Mouse (Mus musculus): ENCODE results near the gene Vcpkmt. TPM values are rescaled to one million over a fixed set of nuclear protein-coding genes. Genes with fewer than 3 reads are reported as not detected.

The Vcpkmt gene
- polyA plus RNA-seq, 1 experiment from 2014 or later = 9.1 TPM

DNA sequence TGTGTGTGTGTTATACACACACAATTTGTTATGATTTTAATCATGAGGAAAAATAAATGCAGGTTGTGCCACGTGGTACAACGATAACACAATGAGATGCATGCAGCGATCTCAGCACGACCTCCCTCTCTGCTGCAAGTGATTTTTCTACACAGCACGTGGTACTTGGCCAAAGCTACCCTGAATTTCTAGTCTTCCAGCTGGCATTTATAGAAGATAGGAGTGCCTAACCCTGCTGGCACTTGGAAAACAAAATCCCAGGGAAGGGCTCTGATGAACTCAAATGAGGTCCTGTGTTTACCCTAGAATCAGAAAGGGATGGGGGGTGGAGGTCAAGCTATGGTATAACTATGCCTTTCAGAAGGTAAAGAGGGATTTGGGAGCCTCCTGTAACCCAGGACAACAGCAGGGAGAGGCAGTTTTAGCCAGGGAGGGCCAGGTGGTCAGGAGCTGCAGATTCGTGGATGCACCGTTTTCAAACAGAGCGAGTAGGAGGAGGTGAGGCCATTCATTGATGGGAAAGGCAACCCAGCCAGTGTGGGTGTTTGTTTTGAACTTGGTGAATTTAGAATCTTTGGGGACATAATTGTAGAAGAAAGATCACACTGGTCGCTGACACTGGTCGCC, 46.1 kb downstream of the Vcpkmt start:
- Histone ChIP-seq H3K9ac (replicated peaks) (peak overlapping the region; percentile 61; the same call in 1 of the 2 replicates), H3K4me2 (ENCODE audit: low read depth, low read length) (peak overlapping the region; percentile 71), H3K4me1 (ENCODE audit: insufficient read depth) (peaks cover 48% of the 10 kb centered on the region), H3K36me3 (replicated peaks; ENCODE audit: insufficient read depth, low read length) (no peaks in the 10 kb centered on the region), H3K9me3 (ENCODE audit: low read length) (no peaks in the 10 kb centered on the region), H3K4me3 (ENCODE audit: low read depth, low read length) (peak overlapping the region; percentile 24; the same call in 1 of the 2 replicates), H3K27me3 (ENCODE audit: insufficient read depth, low read length) (no peaks in the 10 kb centered on the region), H3K27ac (ENCODE audit: low read depth) (peak overlapping the region; percentile 95)
- no peak for DNase-seq
- WGBS (ENCODE audit: insufficient replicate concordance) = 63% methylated on average over 10 of the region's 10 CpGs
- TF ChIP-seq CTCF (IDR thresholded peaks at IDR 0.05; ENCODE audit: low read depth) (no peak), EP300 (IDR thresholded peaks at IDR 0.05; ENCODE audit: low read depth) (no peak)
- ATAC-seq = no peak

DNA sequence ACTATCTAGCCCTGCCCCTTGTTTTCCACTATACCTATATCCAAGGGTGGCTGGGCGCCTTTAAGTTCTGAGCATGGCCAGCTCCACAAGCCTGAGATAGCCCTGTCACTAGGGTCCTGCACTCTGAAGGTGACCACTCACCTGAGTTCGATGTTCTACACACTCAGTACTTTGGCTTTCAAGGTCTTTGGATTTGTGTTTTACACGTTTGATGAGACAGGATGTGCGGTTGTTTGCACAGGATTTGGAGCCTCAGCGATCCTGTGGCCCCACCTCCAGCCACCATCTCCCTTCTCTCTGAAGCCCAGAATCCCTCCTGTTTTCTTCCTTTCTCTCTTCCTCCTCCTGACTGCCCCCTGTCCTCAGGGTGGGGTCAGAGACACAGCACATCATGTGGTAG, 49.6 kb downstream of the Vcpkmt start:
- TF ChIP-seq EP300 (IDR thresholded peaks at IDR 0.05; ENCODE audit: low read depth) = no peak
- TF ChIP-seq CTCF (IDR thresholded peaks at IDR 0.05; ENCODE audit: low read depth) = no peak
- H3K36me3 ChIP-seq (replicated peaks; ENCODE audit: insufficient read depth, low read length) = no peaks in the 10 kb centered on the region
- no peak overlapping the region for H3K4me3 ChIP-seq (ENCODE audit: low read depth, low read length)
- H3K27me3 ChIP-seq (ENCODE audit: insufficient read depth, low read length) = no peaks in the 10 kb centered on the region
- no peak for DNase-seq
- no peak overlapping the region for H3K27ac ChIP-seq (ENCODE audit: low read depth)
- peaks cover 29% of the 10 kb centered on the region for H3K4me1 ChIP-seq (ENCODE audit: insufficient read depth)
- no peaks in the 10 kb centered on the region for H3K9me3 ChIP-seq (ENCODE audit: low read length)
- H3K4me2 ChIP-seq (ENCODE audit: low read depth, low read length) = no peak overlapping the region
- WGBS (ENCODE audit: insufficient replicate concordance) = 54% methylated on average over 5 of the region's 5 CpGs
- ATAC-seq = no peak
- H3K9ac ChIP-seq (replicated peaks) = no peak overlapping the region

- H3K4me2 ChIP-seq (ENCODE audit: low read depth, low read length) = no peak overlapping the region
- no peaks in the 10 kb centered on the region for H3K36me3 ChIP-seq (replicated peaks; ENCODE audit: insufficient read depth, low read length)
- no peak overlapping the region for H3K9ac ChIP-seq (replicated peaks)
- no peaks in the 10 kb centered on the region for H3K27me3 ChIP-seq (ENCODE audit: insufficient read depth, low read length)
- peaks cover 22% of the 10 kb centered on the region for H3K4me1 ChIP-seq (ENCODE audit: insufficient read depth)
- H3K9me3 ChIP-seq (ENCODE audit: low read length) = no peaks in the 10 kb centered on the region
- DNase-seq (no peak), ATAC-seq (no peak)
- TF ChIP-seq EP300 (IDR thresholded peaks at IDR 0.05; ENCODE audit: low read depth) (no peak), CTCF (IDR thresholded peaks at IDR 0.05; ENCODE audit: low read depth) (no peak)
- no peak overlapping the region for H3K4me3 ChIP-seq (ENCODE audit: low read depth, low read length)
- 65% methylated on average over 3 of the region's 3 CpGs for WGBS (ENCODE audit: insufficient replicate concordance)
- H3K27ac ChIP-seq (ENCODE audit: low read depth) = no peak overlapping the region
These were observed 50.3 kb downstream of the Vcpkmt start for GRCm38 (mm10) chr12:69532530-69532929.

GRCm38 (mm10) chr12:69532091-69532490, 50.7 kb downstream of the Vcpkmt start:
- H3K27me3 ChIP-seq (ENCODE audit: insufficient read depth, low read length) = no peaks in the 10 kb centered on the region
- H3K4me1 ChIP-seq (ENCODE audit: insufficient read depth) = peaks cover 18% of the 10 kb centered on the region
- H3K4me2 ChIP-seq (ENCODE audit: low read depth, low read length) = no peak overlapping the region
- WGBS (ENCODE audit: insufficient replicate concordance) = 85% methylated on average over 4 of the region's 4 CpGs
- no peak for DNase-seq
- no peak overlapping the region for H3K4me3 ChIP-seq (ENCODE audit: low read depth, low read length)
- no peak overlapping the region for H3K27ac ChIP-seq (ENCODE audit: low read depth)
- TF ChIP-seq EP300 (IDR thresholded peaks at IDR 0.05; ENCODE audit: low read depth) (no peak), CTCF (IDR thresholded peaks at IDR 0.05; ENCODE audit: low read depth) (no peak)
- H3K9me3 ChIP-seq (ENCODE audit: low read length) = no peaks in the 10 kb centered on the region
- no peaks in the 10 kb centered on the region for H3K36me3 ChIP-seq (replicated peaks; ENCODE audit: insufficient read depth, low read length)
- no peak for ATAC-seq
- no peak overlapping the region for H3K9ac ChIP-seq (replicated peaks)

DNA sequence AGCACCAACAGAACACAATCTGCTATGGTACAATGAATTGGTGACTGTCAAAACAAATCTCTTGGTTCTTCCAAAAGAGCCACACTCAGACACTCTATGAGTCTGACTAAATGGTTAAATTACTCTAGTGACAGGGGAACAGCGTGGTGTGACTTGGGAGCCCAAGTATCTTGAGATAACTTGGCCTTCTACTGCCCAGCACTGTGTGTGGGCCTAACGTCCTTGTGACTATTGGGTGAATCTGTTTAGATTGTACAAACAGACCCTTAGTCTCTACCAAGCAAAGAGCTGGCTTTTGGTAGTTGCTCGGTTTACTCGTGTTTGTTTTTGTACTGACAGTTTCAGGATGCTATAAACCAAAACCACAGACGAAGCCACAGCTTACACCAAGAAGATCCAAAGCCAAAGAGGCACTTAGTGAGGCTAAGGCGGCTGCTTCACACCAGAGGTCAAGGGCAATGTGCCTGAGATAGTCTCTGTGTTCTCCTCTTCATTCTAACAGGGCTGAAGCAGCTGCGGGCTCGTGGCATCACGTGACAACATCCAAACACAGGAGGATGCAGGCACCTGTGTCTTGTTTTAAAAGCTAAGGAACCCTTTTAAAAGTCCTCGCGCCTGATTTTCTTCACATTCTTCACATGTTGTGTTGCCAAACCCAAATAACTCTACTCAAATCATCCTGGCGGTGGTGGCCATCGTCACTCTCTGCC, 53.0 kb downstream of the Vcpkmt start:
- DNase-seq = no peak
- WGBS (ENCODE audit: insufficient replicate concordance) = 63% methylated on average over 13 of the region's 13 CpGs

GRCm38 (mm10) chr12:69528275-69529032, 54.4 kb downstream of the Vcpkmt start:
- TF ChIP-seq CTCF (IDR thresholded peaks at IDR 0.05; ENCODE audit: low read depth) = no peak
- TF ChIP-seq EP300 (IDR thresholded peaks at IDR 0.05; ENCODE audit: low read depth) = no peak
- 88% methylated on average over 8 of the region's 8 CpGs for WGBS (ENCODE audit: insufficient replicate concordance)
- Histone ChIP-seq H3K27me3 (ENCODE audit: insufficient read depth, low read length) (no peaks in the 10 kb centered on the region), H3K4me1 (ENCODE audit: insufficient read depth) (peaks cover 22% of the 10 kb centered on the region), H3K27ac (ENCODE audit: low read depth) (no peak overlapping the region), H3K36me3 (replicated peaks; ENCODE audit: insufficient read depth, low read length) (no peaks in the 10 kb centered on the region), H3K9ac (replicated peaks) (no peak overlapping the region), H3K4me3 (ENCODE audit: low read depth, low read length) (no peak overlapping the region), H3K9me3 (ENCODE audit: low read length) (no peaks in the 10 kb centered on the region), H3K4me2 (ENCODE audit: low read depth, low read length) (no peak overlapping the region)
- ATAC-seq (no peak), DNase-seq (no peak)

More for the DNA sequence above, 53.0 kb downstream of the Vcpkmt start:
- Histone ChIP-seq H3K27ac (ENCODE audit: low read depth) (no peak overlapping the region), H3K9me3 (ENCODE audit: low read length) (no peaks in the 10 kb centered on the region), H3K36me3 (replicated peaks; ENCODE audit: insufficient read depth, low read length) (no peaks in the 10 kb centered on the region), H3K9ac (replicated peaks) (no peak overlapping the region), H3K4me1 (ENCODE audit: insufficient read depth) (peaks cover 15% of the 10 kb centered on the region), H3K4me3 (ENCODE audit: low read depth, low read length) (no peak overlapping the region), H3K4me2 (ENCODE audit: low read depth, low read length) (no peak overlapping the region), H3K27me3 (ENCODE audit: insufficient read depth, low read length) (no peaks in the 10 kb centered on the region)
- no peak for ATAC-seq
- TF ChIP-seq CTCF (IDR thresholded peaks at IDR 0.05; ENCODE audit: low read depth) = no peak
- no peak for TF ChIP-seq EP300 (IDR thresholded peaks at IDR 0.05; ENCODE audit: low read depth)

Small RNA genes within 50 kb of the gene (microRNA-seq; reads per million reads assigned to microRNA genes)
- not detected for gene Gm23018

Other genes starting within 250 kb of the Vcpkmt start
- gene Nemf, start 225.9 kb downstream of the Vcpkmt start, polyA plus RNA-seq (2015; fragmentation: Nextera tagmentation; extraction: Ambion mirVana) = 28.3 and 29.7 TPM in 2 replicates
- 33.8 and 44.6 TPM in 2 replicates for gene Arf6, start 210.9 kb downstream of the Vcpkmt start, polyA plus RNA-seq (2015; fragmentation: Nextera tagmentation; extraction: Ambion mirVana)
- 1.00 and 1.3 TPM in 2 replicates for gene Gm9887, start 210.6 kb downstream of the Vcpkmt start, polyA plus RNA-seq (2015; fragmentation: Nextera tagmentation; extraction: Ambion mirVana)
- gene Sos2, start 98.8 kb upstream of the Vcpkmt start, polyA plus RNA-seq (2015; fragmentation: Nextera tagmentation; extraction: Ambion mirVana) = 2.9 and 3.5 TPM in 2 replicates
- gene L2hgdh, start 141.8 kb upstream of the Vcpkmt start, polyA plus RNA-seq (2015; fragmentation: Nextera tagmentation; extraction: Ambion mirVana) = 10.4 and 10.5 TPM in 2 replicates
- 18.3 and 20.3 TPM in 2 replicates for gene Atp5s, start 141.9 kb upstream of the Vcpkmt start, polyA plus RNA-seq (2015; fragmentation: Nextera tagmentation; extraction: Ambion mirVana)
- gene Cdkl1, start 208.2 kb upstream of the Vcpkmt start, polyA plus RNA-seq (2015; fragmentation: Nextera tagmentation; extraction: Ambion mirVana) = 1.8 and 2.2 TPM in 2 replicates

Data from liver, postnatal 0 days (tissue).